Mouse (Mus musculus) myocyte (in vitro differentiated cells): Measurements from ENCODE around the gene Pknox2.

Experiments used
- CEBPB ChIP-seq: IDR thresholded peaks from 2 replicates; pipeline ENCODE4 v1.6.1; 2011; ENCODE audit warnings: mild to moderate bottlenecking, moderate library complexity; ENCODE audit not compliant: poor library complexity, insufficient read depth, severe bottlenecking
- E2F4 ChIP-seq: IDR thresholded peaks from one replicate; pipeline ENCODE4 v1.6.1; 2011; ENCODE audit warnings: mild to moderate bottlenecking, control low read depth, moderate library complexity; ENCODE audit not compliant: insufficient read depth
- MAX ChIP-seq: IDR thresholded peaks from one replicate; pipeline ENCODE4 v1.6.1; 2011; ENCODE audit warnings: low read depth, mild to moderate bottlenecking, control low read depth
- MYOD1 ChIP-seq, 3 experiments: IDR thresholded peaks; one replicate each; pipeline ENCODE4 v1.6.1; 2011; ENCODE audit warnings: control low read depth in 2 of 3, low read depth in 2 of 3, mild to moderate bottlenecking in 2 of 3, moderate library complexity in 1 of 3; ENCODE audit not compliant: insufficient read length in 2 of 3, control insufficient read depth in 1 of 3
- MYOG ChIP-seq, 3 experiments: IDR thresholded peaks; one replicate each; pipeline ENCODE4 v1.6.1; 2011; ENCODE audit warnings: control low read depth in 2 of 3, low read depth in 2 of 3, mild to moderate bottlenecking in 2 of 3; ENCODE audit not compliant: insufficient read length in 2 of 3, control insufficient read depth in 1 of 3, insufficient read depth in 1 of 3
- POLR2A ChIP-seq: IDR thresholded peaks from one replicate; pipeline ENCODE4 v1.6.1; 2011; ENCODE audit warnings: low read depth, mild to moderate bottlenecking, control low read depth, moderate library complexity; ENCODE audit not compliant: insufficient read length
- POLR2AphosphoS2 ChIP-seq: IDR thresholded peaks from one replicate; pipeline ENCODE4 v1.6.1; 2011; ENCODE audit warnings: low read depth, control low read depth; ENCODE audit not compliant: insufficient read length
- REST ChIP-seq: IDR thresholded peaks from one replicate; pipeline ENCODE4 v1.6.1; 2011; ENCODE audit warnings: mild to moderate bottlenecking, control low read depth, moderate library complexity; ENCODE audit not compliant: insufficient read depth, insufficient read length
- SRF ChIP-seq: IDR thresholded peaks from one replicate; pipeline ENCODE4 v1.6.1; 2011; ENCODE audit warnings: low read depth; ENCODE audit not compliant: control insufficient read depth, insufficient read length
- TCF12 ChIP-seq: IDR thresholded peaks from one replicate; pipeline ENCODE4 v1.6.1; 2011; ENCODE audit warnings: mild to moderate bottlenecking, control low read depth; ENCODE audit not compliant: poor library complexity, insufficient read depth, severe bottlenecking
- TCF3 ChIP-seq: IDR thresholded peaks from one replicate; pipeline ENCODE4 v1.6.1; 2011; ENCODE audit warnings: low read depth, control low read depth; ENCODE audit not compliant: insufficient read length
- USF1 ChIP-seq: IDR thresholded peaks from one replicate; pipeline ENCODE4 v1.6.1; 2011; ENCODE audit warnings: low read depth, mild to moderate bottlenecking, control low read depth, moderate library complexity

GRCm38 (mm10) chr9:36963512-36963911, 183.7 kb downstream of the Pknox2 start:
- TF ChIP-seq POLR2A (no peak), SRF (no peak), E2F4 (no peak), POLR2AphosphoS2 (no peak), TCF12 (no peak), MYOG (IDR thresholded peaks at IDR 0.05; ENCODE audit: control insufficient read depth in 1 of 3, insufficient read depth in 1 of 3, insufficient read length in 2 of 3, low read depth in 2 of 3) (no peak), REST (no peak), MYOD1 (IDR thresholded peaks at IDR 0.05; ENCODE audit: control insufficient read depth in 1 of 3, insufficient read length in 2 of 3, low read depth in 2 of 3) (no peak), USF1 (no peak), MAX (no peak), CEBPB (no peak), TCF3 (no peak)
